Mouse (Mus musculus): ENCODE measurements around the gene Nup214.

Nup214 gene

DNA sequence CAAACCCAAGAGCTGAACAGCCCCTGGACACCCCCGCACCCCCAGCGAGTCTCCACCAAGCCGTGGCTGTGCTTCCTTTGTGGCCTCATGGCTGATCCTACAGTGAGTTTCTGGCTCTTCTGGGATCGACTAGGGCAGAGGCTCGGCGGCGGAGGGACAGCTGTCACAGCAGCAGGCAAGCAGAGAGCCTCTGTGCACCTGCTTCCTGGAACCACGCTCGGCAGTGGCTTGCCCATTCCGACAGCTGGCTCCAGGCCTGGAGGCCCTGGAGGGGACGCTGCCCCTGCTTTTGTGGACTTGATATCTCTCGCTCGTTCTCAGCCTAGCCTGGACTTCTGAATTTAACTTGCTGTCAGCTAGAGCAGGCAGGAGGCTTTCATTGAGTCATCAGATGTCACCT lies 90.7 kb downstream of the Nup214 start:
- no peak for DNase-seq (ENCODE audit: extremely low read depth, low read depth, low spot score)

DNA sequence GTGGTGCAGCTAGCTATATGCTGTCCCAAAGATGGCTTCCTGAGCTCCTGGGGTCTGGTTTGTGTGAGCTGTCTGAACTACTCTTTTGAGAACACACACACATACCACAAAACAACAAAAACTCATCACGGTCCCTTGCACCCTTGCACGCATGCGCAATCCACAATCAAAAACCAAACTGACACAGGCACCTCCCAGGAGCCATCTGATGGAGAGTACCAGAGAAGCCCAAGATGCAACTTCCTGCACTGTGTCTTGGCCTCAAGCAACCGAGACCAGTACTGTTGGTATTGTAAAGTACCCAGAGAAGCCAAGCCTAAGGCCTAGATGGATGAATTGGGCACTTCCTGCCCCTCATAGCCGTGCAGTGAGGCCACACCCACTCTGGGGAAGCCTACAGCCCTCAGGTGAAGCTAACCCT lies 91.1 kb downstream of the Nup214 start:
- DNase-seq (ENCODE audit: extremely low read depth, low read depth, low spot score): no peak

DNA sequence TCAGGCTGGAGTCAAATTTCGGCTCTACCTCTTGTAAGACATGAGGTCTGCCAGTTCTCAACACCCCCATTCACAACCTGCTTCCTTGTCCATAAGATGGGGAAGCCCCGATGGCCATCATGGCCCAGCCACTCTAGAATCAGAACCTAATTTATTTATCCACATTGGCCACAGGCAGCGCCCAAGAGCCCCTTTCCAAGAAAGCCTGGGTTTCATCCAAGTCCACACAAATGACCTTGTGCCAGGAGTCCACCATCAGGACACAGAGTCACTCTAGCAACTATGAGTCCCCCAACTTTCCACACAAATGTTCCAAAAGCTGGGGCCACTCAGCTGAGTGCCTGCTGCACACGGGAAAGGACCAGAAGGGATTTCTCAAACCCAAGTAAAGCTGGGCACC lies 91.8 kb downstream of the Nup214 start:
- DNase-seq (ENCODE audit: extremely low read depth, low read depth, low spot score): no peak

DNA sequence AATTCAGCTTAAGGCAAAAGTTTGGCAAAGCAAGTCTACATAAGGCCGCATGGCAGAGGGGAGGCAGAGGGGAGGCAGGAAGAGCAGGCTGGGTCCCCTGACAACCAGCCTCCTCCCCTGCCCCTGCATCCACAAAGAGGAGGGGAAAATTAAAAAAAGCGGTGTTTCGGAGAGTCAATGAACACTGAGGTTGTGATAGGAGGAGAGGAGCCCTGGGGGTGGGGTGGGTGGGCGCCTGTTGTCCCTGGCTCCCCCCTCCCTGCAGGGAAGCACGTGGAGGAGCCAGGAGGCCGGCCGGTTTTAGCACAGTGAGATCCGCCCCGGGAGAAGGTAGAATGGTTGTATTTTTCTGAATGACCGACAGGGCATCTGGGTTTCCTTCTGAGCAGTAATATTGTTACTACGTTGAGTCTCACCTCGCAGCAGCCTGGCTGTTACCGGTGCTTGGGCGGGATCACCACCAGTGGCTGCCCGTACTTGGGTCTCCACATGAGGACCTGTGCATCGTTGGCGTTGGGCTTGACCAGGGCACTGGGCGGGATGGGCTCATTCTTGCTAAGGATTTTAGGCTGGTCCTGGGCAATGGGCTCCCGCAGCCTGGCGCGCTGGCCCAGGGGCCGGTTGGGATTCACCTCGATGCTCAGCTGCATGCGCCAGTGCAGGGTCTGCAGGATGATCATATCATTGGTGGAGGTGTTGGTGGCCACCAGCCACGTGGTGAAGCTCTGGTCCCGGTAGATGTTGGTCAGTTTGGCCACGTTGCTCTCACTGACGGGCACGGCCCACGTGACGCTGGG lies 94.8 kb downstream of the Nup214 start:
- no peak for DNase-seq (ENCODE audit: extremely low read depth, low read depth, low spot score)

DNA sequence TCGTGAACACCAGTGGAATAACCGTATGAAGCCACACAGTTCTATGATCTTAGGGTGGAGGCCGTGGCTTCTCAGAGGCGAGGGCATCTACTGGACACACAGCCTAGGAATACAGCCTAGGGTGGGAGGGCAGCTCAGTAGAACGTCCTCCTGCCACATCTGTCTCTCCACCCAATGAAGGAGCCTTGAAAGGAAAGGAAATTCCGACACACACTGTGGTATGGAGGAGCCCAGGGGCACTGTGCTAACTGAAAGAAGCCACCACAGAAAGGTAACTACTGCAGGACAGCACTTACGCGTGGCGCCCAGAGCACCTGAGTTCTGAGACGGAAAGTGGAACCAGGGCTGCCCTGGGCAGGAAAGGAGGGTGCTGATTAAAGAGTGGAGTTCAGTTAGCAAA lies 96.5 kb downstream of the Nup214 start:
- DNase-seq (ENCODE audit: extremely low read depth, low read depth, low spot score): no peak

DNA sequence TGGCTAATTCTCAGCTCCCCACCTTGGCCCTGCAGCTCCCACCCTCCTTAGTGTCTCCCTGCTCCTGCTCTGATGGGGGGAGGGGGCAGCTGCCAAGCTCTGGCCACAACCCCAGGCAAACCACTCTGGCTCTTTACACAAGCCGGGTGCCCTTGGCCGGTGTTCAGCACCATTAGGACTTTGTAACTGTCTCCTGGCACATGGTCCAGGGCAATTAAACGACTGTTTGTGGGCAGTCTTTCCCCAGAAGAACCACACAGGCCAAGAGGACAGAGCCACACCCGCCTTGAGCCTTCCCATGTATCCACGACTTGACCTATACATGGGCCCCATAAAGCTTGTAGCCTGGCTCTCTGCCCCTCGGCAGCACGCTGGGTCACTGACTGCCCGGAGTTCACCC lies 100.2 kb downstream of the Nup214 start:
- DNase-seq (ENCODE audit: extremely low read depth, low read depth, low spot score): peak; percentile 7

DNA sequence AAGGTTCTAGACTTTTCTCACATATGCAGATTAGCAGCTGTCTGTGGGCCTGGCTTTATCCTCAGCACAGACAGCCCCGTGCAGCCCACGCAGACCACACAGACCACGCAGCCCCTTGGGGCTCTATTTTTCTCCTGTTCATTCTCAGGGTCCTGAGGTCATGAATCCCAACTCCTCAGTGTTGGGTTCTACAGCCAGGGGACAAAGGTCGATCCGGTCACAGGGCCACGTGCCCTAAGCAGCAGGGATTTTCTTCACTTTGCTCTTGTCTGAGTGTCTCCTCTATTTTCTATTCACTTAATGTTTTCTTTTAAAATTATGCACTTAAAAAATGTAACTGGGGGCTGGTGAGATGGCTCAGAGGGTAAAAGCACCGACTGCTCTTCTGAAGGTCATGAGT lies 101.1 kb downstream of the Nup214 start:
- no peak for DNase-seq (ENCODE audit: extremely low read depth, low read depth, low spot score)

DNA sequence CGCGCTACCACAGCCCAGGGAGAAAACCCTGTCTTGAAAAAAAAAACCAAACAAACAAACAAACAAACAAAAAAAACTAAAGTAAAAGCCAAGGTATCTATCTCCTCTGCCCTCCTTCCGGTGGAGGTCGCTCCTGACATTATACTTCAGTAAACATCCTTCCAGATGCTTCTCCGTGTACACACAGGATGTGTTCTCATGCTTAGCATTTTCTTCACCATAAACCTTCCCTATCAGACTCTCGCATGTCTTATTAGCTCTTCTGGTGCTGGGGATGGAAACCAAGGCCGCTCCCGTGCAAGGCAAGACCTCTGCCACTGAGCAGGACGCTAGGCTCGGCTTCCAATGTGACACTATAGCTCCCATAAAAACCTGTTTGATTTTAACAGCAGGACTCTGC lies 103.5 kb downstream of the Nup214 start:
- no peak for DNase-seq (ENCODE audit: extremely low read depth, low read depth, low spot score)

DNA sequence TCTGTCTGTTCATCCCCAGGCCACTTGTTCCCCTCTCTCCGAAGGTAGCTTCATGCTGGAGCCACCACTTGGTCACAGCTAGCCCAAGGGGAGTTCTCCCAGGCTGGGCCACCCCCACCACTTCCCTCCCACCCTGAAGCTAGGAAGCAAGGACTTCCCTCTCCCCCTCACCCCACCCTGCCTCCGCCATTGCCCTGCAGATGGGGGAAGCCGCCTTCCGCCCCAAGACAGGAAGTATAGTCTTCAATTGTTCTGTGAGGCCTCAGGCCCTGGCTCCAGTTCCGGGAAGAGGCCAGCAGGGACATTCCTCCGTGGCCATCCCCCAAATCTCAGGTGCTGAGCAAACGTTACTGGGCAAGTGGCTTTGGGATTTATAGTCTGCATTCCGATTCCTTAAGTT lies 104.3 kb downstream of the Nup214 start:
- DNase-seq (ENCODE audit: extremely low read depth, low read depth, low spot score): no peak

DNA sequence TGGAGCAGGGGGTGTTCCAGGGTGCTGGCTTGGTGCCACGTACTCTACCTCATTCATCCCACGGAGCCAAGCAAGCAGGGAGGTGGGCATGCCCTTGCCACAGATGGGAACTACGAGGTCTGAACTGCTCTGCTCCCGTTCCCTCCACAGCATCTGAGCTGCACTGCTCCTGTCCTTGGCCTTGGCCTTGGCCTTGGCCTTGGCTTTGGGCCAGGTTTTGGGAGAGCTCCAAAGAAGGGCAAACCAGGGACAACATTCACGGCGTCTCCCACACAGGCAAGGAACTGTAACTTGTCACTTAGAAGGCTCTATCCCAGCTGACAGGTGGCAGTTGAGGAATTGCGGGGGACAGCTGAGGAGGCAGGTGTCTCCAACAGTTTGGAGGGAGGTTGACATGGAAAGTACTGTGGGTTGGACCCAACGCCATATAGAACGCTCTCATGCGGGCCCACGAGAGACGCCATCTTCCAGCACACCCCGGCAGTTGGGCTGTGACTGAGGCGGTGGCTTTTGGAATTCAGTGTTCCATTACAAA lies 105.0 kb downstream of the Nup214 start:
- no peak for DNase-seq (ENCODE audit: extremely low read depth, low read depth, low spot score)

DNA sequence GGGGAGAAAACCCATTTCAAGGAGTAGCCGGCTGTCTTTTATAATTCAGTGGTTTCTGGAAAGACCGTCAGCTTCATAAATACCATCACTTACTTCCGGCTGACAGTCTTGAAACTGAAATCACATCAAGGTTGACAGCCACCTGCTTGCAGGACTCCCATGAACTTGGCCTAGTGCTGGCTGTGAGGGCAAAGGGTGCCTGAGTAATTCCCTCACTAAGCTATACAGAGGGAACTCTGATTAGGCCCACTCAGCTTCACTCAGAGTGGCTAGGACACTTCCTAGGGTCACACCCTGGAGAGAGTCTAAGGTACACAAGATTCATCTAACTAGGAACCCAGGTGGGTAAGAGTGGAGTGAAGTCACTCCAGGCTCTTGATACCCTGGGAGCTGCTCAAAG lies 106.4 kb downstream of the Nup214 start:
- DNase-seq (ENCODE audit: extremely low read depth, low read depth, low spot score): no peak

DNA sequence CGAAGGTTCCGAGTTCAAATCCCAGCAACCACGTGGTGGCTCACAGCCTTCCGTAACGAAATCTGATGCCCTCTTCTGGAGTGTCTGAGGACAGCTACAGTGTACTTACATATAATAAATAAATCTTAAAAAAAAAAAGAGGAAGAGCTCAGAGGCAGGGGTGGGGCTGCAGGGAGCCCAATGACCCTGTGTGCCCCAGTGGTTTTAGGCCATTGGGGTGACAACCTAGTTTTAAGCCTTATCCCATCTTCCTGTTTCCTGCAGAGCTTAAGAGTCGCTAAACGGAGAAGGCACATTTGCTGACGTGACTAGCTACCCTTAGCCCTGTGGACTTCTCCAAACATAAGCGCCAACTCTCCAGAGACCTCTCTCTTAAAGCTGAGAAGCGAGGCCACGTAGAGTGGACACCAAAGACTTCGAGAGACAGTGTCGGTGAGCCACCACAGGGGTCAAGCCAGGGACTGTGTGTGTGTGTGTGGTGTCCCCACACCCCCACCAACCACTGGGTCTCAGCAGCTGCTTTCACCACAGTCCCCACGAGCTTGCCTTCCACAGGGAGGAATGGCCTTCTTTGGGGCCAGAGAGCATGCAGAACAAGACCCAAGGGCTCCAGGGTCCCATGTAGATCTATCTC lies 107.2 kb downstream of the Nup214 start:
- no peak for DNase-seq (ENCODE audit: extremely low read depth, low read depth, low spot score)

DNA sequence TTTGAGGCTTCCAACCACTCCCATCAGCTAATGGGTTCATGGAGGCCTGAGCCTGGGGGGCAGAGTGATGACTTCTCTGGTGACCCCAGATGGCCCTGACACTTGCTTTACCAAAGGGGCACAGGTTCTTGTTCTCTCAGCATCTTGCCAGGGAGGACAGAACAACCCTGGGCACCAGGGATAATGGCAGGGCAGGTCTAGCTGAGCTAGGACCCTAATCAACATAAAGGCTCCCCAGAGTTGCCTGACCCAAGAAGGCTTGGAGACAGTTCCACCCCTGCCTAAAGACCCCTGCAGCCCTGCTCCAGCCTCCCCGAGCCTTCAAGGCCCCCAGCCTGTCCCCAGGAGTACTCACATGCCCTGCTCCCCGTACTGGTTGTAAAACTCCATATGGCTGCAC lies 108.0 kb downstream of the Nup214 start:
- no peak for DNase-seq (ENCODE audit: extremely low read depth, low read depth, low spot score)

DNA sequence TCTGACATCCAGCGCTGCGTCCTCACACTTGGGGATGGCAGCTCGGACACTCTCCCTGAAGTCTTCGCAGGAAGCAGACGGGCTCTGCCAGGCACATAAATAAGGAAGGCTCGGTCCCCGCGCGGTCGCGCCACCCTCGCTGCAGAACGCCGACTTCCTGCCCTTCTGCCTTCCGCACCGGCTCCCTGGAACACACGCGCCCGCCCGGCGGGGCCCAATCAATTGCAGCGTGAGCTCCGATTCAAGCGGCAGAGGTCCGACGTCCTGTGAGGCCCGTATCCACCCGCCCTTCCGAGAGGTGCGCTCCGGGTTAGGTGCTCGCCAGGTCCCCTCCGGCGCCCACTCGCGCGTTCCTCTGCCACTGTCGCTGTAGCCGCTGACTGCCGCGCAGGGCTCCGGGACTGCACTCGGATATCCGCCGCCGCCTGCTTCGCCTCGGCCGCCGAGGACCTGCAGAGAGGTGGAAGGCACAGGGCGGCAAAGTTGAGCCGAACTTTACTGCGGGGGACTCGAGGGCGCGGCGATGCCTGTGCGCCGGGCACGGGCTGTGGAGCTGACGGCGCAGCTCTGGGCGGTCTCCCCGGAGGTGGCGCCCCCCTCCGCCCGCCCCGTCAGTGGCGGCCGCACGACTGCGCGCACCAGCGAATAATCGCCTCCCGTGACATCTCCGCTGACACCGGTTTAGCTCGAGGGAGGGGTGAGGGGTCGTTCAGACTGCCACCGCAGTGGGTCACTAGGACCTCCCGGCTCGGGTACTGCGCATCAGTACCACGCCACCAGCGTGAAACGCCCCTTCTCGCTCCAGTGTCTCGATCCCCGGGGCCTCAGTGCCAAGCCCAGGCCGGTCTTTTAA lies 109.1 kb downstream of the Nup214 start:
- DNase-seq (ENCODE audit: extremely low read depth, low read depth, low spot score): no peak

DNA sequence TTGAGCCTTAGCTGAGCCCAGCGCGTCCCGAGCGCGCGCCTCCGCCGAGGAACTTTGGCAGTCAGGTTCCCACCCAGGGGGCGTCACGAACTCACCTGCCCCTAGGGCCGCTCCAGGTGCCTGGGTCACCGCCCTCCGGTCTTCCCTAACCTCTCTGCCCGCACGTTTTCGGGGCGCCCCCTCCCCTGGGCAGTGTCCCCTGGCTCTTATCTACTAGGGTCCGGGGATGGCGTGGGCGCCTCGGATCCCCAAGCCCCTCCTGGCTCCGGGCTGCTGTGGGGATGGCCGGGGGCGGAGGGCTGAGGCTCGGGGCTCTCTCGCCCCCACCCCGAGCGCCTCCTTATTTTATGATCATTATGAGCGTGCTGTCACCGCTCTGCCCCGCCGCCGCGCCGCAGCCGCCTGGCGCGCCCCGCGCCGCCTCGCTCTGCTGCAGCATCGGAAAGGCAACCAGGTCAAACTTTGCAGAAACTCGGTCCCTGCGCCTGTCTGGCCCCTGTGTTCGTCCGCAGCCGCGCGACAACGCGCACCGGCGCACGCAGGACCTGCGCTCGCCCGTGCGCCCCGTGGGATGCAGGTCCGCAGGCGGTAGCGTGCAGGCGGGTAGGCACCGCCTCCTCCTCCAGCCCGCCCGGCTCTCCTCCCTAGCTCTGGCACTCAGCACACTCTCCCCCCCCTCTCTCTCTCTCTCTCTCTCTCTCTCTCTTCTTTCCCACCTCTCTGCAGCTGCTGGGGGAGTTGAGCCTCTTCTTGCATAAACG lies 110.1 kb downstream of the Nup214 start, which contains the start of gene Fam78a:
Gene Fam78a (minus strand): TSS at position 747 of the 761 bp plus-strand sequence.
- DNase-seq (ENCODE audit: extremely low read depth, low read depth, low spot score): no peak

DNA sequence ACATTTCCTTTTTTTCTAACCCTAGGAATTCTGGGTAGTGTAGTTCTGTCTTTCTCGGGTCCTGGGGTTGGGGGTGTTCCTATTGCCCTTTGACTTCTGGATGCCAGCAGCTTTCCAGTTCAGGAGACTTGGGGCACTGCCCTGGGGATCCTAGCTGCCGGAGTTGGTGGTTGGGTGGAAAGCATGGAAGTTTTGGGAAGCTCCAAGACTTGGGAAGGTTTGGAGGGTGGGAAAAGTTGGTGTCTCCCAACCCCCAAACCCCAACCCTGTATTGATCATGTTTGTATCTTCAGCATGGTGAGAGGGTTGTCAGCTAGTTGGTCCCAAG lies 110.6 kb downstream of the Nup214 start:
- DNase-seq (ENCODE audit: extremely low read depth, low read depth, low spot score): no peak

DNA sequence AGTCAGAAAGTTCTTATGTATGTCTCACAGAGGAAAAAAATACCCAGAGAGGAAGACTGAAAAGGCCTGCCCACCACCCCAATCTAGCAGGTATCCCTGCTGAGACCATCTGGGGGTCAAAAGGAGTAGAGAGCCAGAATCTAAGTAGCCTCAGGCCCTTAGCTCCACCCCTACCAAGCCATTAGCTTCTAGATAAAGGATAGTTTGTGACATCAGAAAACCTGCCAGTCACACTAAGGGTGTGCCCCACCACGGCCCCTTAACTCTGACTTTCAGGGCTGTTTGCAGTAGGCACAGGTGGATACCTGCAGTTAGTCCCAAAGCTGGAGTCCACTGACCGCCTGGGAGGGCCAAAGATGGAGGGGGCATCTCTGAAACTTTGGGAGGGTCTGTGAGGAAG lies 111.0 kb downstream of the Nup214 start:
- no peak for DNase-seq (ENCODE audit: extremely low read depth, low read depth, low spot score)

DNA sequence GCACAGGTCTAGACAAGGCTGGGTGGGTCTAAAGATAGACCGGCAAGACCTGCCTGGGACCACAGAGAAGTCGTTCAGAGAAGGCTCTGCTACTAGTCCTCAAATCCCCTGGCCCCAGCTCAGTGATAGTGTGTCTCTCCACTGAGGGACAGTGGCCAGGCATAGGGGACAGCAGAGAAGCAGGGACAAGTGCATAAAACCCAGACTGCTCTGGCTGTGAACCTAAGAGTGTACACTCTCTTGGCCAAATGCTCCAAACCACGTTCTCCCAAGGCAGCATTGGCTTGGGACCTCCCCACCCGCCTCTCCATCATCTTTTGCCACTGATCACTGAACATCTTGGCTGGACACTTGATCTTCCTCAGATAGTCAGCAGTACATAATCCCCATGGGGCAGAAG lies 113.4 kb downstream of the Nup214 start:
- DNase-seq (ENCODE audit: extremely low read depth, low read depth, low spot score): no peak

DNA sequence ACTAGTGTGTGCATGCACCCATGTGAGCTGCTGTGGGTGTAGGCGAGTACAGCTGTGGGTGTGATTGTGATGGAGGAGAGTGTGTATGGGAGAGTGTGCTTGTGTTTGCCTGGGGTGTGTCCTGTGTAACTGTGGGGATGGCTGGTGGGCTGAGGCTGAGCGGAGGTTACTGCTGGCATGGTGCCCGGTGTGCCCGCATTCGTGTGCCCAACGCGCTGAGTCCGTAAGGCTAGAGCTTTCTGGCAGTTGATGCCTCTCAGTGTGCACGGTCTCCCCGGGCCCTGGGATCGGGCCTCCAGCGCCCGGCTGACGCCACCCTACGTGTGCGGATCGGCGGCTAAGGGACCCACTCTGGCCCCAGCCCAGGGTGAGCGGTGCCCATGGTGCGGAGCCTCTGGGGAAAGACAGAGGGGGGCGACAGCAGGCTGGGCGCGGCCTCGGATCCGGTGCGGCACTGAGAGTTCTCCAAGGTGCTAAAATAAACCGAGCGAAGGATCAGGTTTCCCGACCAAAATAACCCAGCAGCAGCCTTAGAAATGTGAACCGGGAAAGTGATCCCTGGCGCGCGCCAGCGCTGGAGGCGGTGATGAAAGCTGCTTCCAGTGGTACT lies 114.2 kb downstream of the Nup214 start:
- DNase-seq (ENCODE audit: extremely low read depth, low read depth, low spot score): no peak

DNA sequence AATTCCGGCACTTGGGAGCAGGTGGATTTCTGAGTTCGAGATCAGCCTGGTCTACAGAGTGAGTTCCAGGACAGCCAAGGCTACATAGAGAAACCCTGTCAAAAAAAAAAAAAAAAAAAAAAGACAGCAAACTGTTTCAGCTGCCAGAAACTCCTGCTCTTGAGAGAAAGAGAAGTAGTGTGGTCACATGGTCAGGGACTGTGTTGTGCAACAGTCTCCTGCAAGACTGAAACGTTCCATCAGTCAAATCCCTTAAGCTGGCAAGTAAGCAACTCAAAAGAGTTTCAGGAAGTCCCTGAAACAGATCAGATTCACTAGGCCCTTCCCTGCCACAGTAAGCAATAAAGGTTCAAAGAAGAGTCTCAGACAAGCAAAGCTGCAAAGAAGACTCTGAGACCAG lies 115.4 kb downstream of the Nup214 start:
- peak; percentile 10 for DNase-seq (ENCODE audit: extremely low read depth, low read depth, low spot score)

DNA sequence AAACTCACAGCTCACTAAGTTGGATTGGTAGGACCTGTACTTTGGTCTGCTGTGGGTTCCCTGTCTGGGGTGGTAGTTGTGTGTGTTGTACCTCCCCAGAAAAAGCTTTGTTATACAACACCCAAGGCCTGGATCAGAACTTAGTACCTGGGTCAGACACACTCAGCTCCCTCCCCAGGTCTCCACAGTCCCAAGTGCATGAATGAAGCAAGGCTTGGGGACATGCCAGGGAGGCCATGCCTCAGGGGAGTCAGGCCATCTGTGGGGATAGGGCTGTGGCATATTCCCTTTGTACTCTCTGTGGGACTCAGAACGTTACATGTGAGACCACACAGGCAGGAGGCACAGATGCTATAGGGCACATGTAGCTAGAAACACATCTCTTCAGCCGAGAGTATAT lies 115.9 kb downstream of the Nup214 start:
- DNase-seq (ENCODE audit: extremely low read depth, low read depth, low spot score): no peak

Data from fat pad, adult 2 months (tissue).